Mouse (Mus musculus): Measurements from ENCODE around the gene Thsd7b. TPM values are rescaled to one million over a fixed set of nuclear protein-coding genes. Genes with fewer than 3 reads are reported as not detected.

Gene Thsd7b
- total RNA-seq, 1 experiment: 0.18 TPM

DNA sequence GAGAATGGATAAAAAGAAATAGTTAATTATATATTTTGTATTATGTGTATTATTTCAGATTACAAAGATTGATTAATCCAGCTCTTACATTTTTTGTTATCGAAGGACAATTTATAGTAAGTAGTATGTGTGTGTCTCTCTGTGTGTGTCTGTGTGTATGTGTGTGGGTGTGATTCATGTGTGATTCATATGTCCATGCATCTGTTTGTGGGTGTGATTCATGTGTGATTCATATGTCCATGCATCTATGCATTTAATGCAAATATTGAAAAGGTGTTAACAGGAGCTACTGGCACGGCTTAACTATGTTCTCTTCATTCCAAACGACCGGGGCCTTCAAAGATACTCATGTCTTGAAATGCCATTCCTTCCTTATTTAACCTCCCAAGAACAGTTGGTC lies 90.3 kb downstream of the Thsd7b start:
- Histone ChIP-seq H3K4me3 (ENCODE audit: insufficient read depth in 1 of 2, low read depth in 1 of 2, low read length in 2 of 2, poor library complexity in 1 of 2, severe bottlenecking in 1 of 2) (no peak overlapping the region), H3K9me3 (ENCODE audit: control insufficient read depth, insufficient read depth, low read depth, low read length) (no peaks in the 10 kb centered on the region), H3K4me1 (ENCODE audit: control insufficient read depth in 2 of 2, insufficient read depth in 2 of 2, low read length in 2 of 2, poor library complexity in 1 of 2) (no peaks in the 10 kb centered on the region), H3K27ac (ENCODE audit: insufficient read depth, low read depth, low read length, poor library complexity, severe bottlenecking) (no peak overlapping the region), H3K36me3 (ENCODE audit: control insufficient read depth, insufficient read depth, low read length, poor library complexity, severe bottlenecking) (no peaks in the 10 kb centered on the region), H3K9ac (ENCODE audit: insufficient read depth, low read depth, low read length, poor library complexity, severe bottlenecking) (no peak overlapping the region)
- TF ChIP-seq ZC3H11A (IDR thresholded peaks at IDR 0.05; ENCODE audit: borderline replicate concordance, low read depth, low read length) (no peak), HCFC1 (IDR thresholded peaks at IDR 0.05; ENCODE audit: borderline replicate concordance, insufficient read depth, low read length) (no peak), CHD2 (IDR thresholded peaks at IDR 0.05; ENCODE audit: low read depth, low read length) (no peak), ZNF384 (IDR thresholded peaks at IDR 0.05; ENCODE audit: low read depth, low read length) (no peak), MAFK (IDR thresholded peaks at IDR 0.05; ENCODE audit: insufficient read depth, low read depth, low read length) (no peak)
- in situ Hi-C loops (cut with MboI; ENCODE audit: low sequenced_read_pairs in 2 of 2, unreplicated experiment in 2 of 2): no loop called here
- DNase-seq (ENCODE audit: low read depth, low spot score): no peak

DNA sequence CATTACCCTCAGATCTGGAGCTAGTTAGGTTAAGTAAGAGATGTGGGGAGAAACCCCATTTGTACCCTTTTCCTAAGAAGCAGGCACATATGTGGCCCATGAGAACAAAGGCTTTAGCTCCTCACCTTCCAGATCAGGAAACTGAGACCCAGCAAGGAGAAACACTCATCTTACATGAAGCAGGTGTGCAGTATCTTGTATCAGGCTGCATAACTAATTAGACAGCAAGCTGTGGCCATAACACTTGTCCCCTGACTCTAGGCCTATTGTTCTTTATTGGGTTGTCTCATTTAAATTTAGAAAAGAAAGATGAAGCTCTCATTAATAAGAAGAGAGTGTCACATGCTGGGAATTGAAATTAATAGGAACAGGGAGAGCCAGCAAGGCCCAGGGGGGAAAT lies 91.7 kb downstream of the Thsd7b start:
- in situ Hi-C loops (cut with MboI; ENCODE audit: low sequenced_read_pairs in 2 of 2, unreplicated experiment in 2 of 2): no loop called here
- no peak overlapping the region for H3K27ac ChIP-seq (ENCODE audit: insufficient read depth, low read depth, low read length, poor library complexity, severe bottlenecking)
- H3K9me3 ChIP-seq (ENCODE audit: control insufficient read depth, insufficient read depth, low read depth, low read length): no peaks in the 10 kb centered on the region
- no peaks in the 10 kb centered on the region for H3K4me1 ChIP-seq (ENCODE audit: control insufficient read depth in 2 of 2, insufficient read depth in 2 of 2, low read length in 2 of 2, poor library complexity in 1 of 2)
- no peaks in the 10 kb centered on the region for H3K36me3 ChIP-seq (ENCODE audit: control insufficient read depth, insufficient read depth, low read length, poor library complexity, severe bottlenecking)
- no peak overlapping the region for H3K9ac ChIP-seq (ENCODE audit: insufficient read depth, low read depth, low read length, poor library complexity, severe bottlenecking)
- no peak for DNase-seq (ENCODE audit: low read depth, low spot score)
- no peak for TF ChIP-seq MAFK (IDR thresholded peaks at IDR 0.05; ENCODE audit: insufficient read depth, low read depth, low read length)
- H3K4me3 ChIP-seq (ENCODE audit: insufficient read depth in 1 of 2, low read depth in 1 of 2, low read length in 2 of 2, poor library complexity in 1 of 2, severe bottlenecking in 1 of 2): no peak overlapping the region

DNA sequence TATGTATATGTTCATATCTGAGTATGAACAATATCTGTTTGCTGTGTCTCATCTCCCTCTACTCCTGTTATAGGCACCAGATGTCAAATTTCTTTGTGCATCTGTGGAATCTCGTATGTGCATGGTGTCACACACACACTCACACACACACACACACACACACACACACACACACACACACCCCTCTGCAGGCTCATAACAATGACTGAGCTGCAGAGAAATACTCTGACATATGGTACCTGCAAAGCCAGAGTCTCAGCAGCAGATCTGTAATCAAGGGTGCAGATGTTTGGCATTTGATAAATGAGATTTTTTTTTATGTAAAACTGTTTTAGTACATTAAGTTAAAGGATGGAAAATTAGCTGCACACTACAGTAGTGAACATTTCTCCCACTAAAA lies 92.5 kb downstream of the Thsd7b start:
- TF ChIP-seq MAFK (IDR thresholded peaks at IDR 0.05; ENCODE audit: insufficient read depth, low read depth, low read length) (no peak), ZC3H11A (IDR thresholded peaks at IDR 0.05; ENCODE audit: borderline replicate concordance, low read depth, low read length) (no peak), HCFC1 (IDR thresholded peaks at IDR 0.05; ENCODE audit: borderline replicate concordance, insufficient read depth, low read length) (no peak), ZNF384 (IDR thresholded peaks at IDR 0.05; ENCODE audit: low read depth, low read length) (no peak), CHD2 (IDR thresholded peaks at IDR 0.05; ENCODE audit: low read depth, low read length) (no peak)
- Histone ChIP-seq H3K36me3 (ENCODE audit: control insufficient read depth, insufficient read depth, low read length, poor library complexity, severe bottlenecking) (no peaks in the 10 kb centered on the region), H3K9me3 (ENCODE audit: control insufficient read depth, insufficient read depth, low read depth, low read length) (no peaks in the 10 kb centered on the region), H3K27ac (ENCODE audit: insufficient read depth, low read depth, low read length, poor library complexity, severe bottlenecking) (no peak overlapping the region), H3K4me1 (ENCODE audit: control insufficient read depth in 2 of 2, insufficient read depth in 2 of 2, low read length in 2 of 2, poor library complexity in 1 of 2) (no peaks in the 10 kb centered on the region), H3K9ac (ENCODE audit: insufficient read depth, low read depth, low read length, poor library complexity, severe bottlenecking) (no peak overlapping the region), H3K4me3 (ENCODE audit: insufficient read depth in 1 of 2, low read depth in 1 of 2, low read length in 2 of 2, poor library complexity in 1 of 2, severe bottlenecking in 1 of 2) (no peak overlapping the region)
- in situ Hi-C loops (cut with MboI; ENCODE audit: low sequenced_read_pairs in 2 of 2, unreplicated experiment in 2 of 2): no loop called here
- DNase-seq (ENCODE audit: low read depth, low spot score): no peak

DNA sequence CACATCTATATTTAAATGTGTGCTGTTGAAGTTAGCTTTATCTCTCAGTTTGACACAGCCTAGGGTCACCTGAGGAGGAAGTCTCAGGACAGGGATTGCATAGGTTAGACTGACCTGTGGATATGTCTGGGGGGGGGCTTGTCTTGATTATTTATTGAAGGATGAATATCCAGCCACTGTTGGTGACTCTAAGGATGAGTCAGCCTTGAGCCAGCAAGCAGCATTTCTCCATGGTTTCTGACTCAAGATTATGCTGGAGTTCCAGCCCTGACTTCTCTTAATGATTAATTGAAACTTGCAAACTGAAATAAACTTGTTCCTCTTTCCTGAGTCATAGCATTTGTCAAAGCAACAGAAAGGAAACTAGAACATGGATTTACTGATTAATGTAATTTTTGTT lies 113.4 kb downstream of the Thsd7b start:
- no peak overlapping the region for H3K9ac ChIP-seq (ENCODE audit: insufficient read depth, low read depth, low read length, poor library complexity, severe bottlenecking)
- no peaks in the 10 kb centered on the region for H3K36me3 ChIP-seq (ENCODE audit: control insufficient read depth, insufficient read depth, low read length, poor library complexity, severe bottlenecking)
- DNase-seq (ENCODE audit: low read depth, low spot score): no peak
- no peak overlapping the region for H3K27ac ChIP-seq (ENCODE audit: insufficient read depth, low read depth, low read length, poor library complexity, severe bottlenecking)
- H3K4me1 ChIP-seq (ENCODE audit: control insufficient read depth in 2 of 2, insufficient read depth in 2 of 2, low read length in 2 of 2, poor library complexity in 1 of 2): no peaks in the 10 kb centered on the region
- in situ Hi-C loops (cut with MboI; ENCODE audit: low sequenced_read_pairs in 2 of 2, unreplicated experiment in 2 of 2): no loop called here
- H3K4me3 ChIP-seq (ENCODE audit: insufficient read depth in 1 of 2, low read depth in 1 of 2, low read length in 2 of 2, poor library complexity in 1 of 2, severe bottlenecking in 1 of 2): no peak overlapping the region
- H3K9me3 ChIP-seq (ENCODE audit: control insufficient read depth, insufficient read depth, low read depth, low read length): no peaks in the 10 kb centered on the region
- no peak for TF ChIP-seq ZNF384 (IDR thresholded peaks at IDR 0.05; ENCODE audit: low read depth, low read length)
- no peak for TF ChIP-seq CHD2 (IDR thresholded peaks at IDR 0.05; ENCODE audit: low read depth, low read length)
- no peak for TF ChIP-seq MAFK (IDR thresholded peaks at IDR 0.05; ENCODE audit: insufficient read depth, low read depth, low read length)
- TF ChIP-seq HCFC1 (IDR thresholded peaks at IDR 0.05; ENCODE audit: borderline replicate concordance, insufficient read depth, low read length): no peak
- no peak for TF ChIP-seq ZC3H11A (IDR thresholded peaks at IDR 0.05; ENCODE audit: borderline replicate concordance, low read depth, low read length)

DNA sequence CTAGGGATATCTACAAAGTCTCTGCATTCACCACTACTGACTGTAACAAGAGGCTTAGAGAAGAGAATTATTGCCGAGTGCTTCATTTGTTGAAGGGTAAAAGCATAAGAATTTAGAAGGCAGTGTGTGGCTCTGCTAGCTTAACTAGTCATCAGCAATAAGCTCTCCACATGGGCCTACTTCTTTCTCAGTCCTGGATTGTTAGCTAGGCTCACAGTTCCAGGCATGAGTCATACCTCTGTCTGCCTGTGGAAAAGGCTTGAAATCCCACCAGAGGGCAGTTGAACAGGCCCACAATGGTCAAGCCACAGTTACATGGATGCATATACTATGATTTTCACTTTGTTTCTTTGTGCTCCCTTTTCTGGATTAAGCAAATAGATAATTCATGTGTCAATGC lies 138.5 kb downstream of the Thsd7b start:
- H3K4me1 ChIP-seq (ENCODE audit: control insufficient read depth in 2 of 2, insufficient read depth in 2 of 2, low read length in 2 of 2, poor library complexity in 1 of 2): no peaks in the 10 kb centered on the region
- H3K9ac ChIP-seq (ENCODE audit: insufficient read depth, low read depth, low read length, poor library complexity, severe bottlenecking): no peak overlapping the region
- in situ Hi-C loops (cut with MboI; ENCODE audit: low sequenced_read_pairs in 2 of 2, unreplicated experiment in 2 of 2): no loop called here
- H3K36me3 ChIP-seq (ENCODE audit: control insufficient read depth, insufficient read depth, low read length, poor library complexity, severe bottlenecking): no peaks in the 10 kb centered on the region
- no peak overlapping the region for H3K4me3 ChIP-seq (ENCODE audit: insufficient read depth in 1 of 2, low read depth in 1 of 2, low read length in 2 of 2, poor library complexity in 1 of 2, severe bottlenecking in 1 of 2)
- H3K9me3 ChIP-seq (ENCODE audit: control insufficient read depth, insufficient read depth, low read depth, low read length): no peaks in the 10 kb centered on the region
- no peak for DNase-seq (ENCODE audit: low read depth, low spot score)
- no peak for TF ChIP-seq CHD2 (IDR thresholded peaks at IDR 0.05; ENCODE audit: low read depth, low read length)
- TF ChIP-seq ZNF384 (IDR thresholded peaks at IDR 0.05; ENCODE audit: low read depth, low read length): no peak
- no peak for TF ChIP-seq HCFC1 (IDR thresholded peaks at IDR 0.05; ENCODE audit: borderline replicate concordance, insufficient read depth, low read length)
- TF ChIP-seq MAFK (IDR thresholded peaks at IDR 0.05; ENCODE audit: insufficient read depth, low read depth, low read length): no peak
- TF ChIP-seq ZC3H11A (IDR thresholded peaks at IDR 0.05; ENCODE audit: borderline replicate concordance, low read depth, low read length): no peak
- H3K27ac ChIP-seq (ENCODE audit: insufficient read depth, low read depth, low read length, poor library complexity, severe bottlenecking): no peak overlapping the region

Measured in ES-E14 (cell line).